Mouse (Mus musculus) heart, embryonic 13.5 days (tissue): ENCODE results near the gene Alox5ap. TPM values are rescaled to one million over a fixed set of nuclear protein-coding genes. Genes with fewer than 3 reads are reported as not detected.

Source experiments
- ATAC-seq: fragments of 200-750 bp; cut with Nextera tagmentation; 2 replicates; pipeline ENCODE4 v1.8.0; 2017; ENCODE audit warnings: moderate TSS enrichment; ENCODE audit not compliant: insufficient number of reproducible peaks, low FRiP score, low TSS enrichment; ENCODE audit errors: extremely low read depth
- H3K27ac ChIP-seq: fragments of 300-500 bp; sonication (generic); replicated peaks from 2 replicates; pipeline ENCODE4 v1.5.1; 2015; ENCODE audit warnings: moderate library complexity, mild to moderate bottlenecking, inconsistent platforms
- H3K27me3 ChIP-seq: fragments of 300-500 bp; sonication (generic); replicated peaks from 2 replicates; pipeline ENCODE4 v1.6.1; 2015; ENCODE audit warnings: mild to moderate bottlenecking, inconsistent platforms
- H3K36me3 ChIP-seq: fragments of 300-500 bp; sonication (generic); 2 replicates; pipeline ENCODE4 v1.6.1; 2015; ENCODE audit warnings: mild to moderate bottlenecking, inconsistent platforms
- H3K4me1 ChIP-seq: fragments of 300-500 bp; sonication (generic); 2 replicates; pipeline ENCODE4 v1.6.1; 2015; ENCODE audit warnings: inconsistent platforms
- H3K4me2 ChIP-seq: fragments of 300-500 bp; sonication (generic); 2 replicates; pipeline ENCODE4 v1.6.1; 2015; ENCODE audit warnings: inconsistent platforms, mild to moderate bottlenecking, moderate library complexity
- H3K4me3 ChIP-seq: fragments of 300-500 bp; sonication (generic); 2 replicates; pipeline ENCODE4 v1.5.1; 2015; ENCODE audit warnings: moderate library complexity, mild to moderate bottlenecking, inconsistent platforms
- H3K9ac ChIP-seq: fragments of 300-500 bp; sonication (generic); 2 replicates; pipeline ENCODE4 v1.6.1; 2015; ENCODE audit warnings: inconsistent platforms, mild to moderate bottlenecking, moderate library complexity
- H3K9me3 ChIP-seq: fragments of 300-500 bp; sonication (generic); 2 replicates; pipeline ENCODE4 v1.6.1; 2016; ENCODE audit warnings: inconsistent platforms
- WGBS: fragments of 180-500 bp; shearing (Covaris S2); methylation state at CpG from one replicate; pipeline ENCODE4 v1.1.7; 2015; ENCODE audit warnings: mixed read lengths; 5-methylcytosine and 5-hydroxymethylcytosine counted together
- polyA plus RNA-seq: library from polyadenylated mRNA; unstranded; fragments of >200 nt; fragmentation: Nextera tagmentation; extraction: Ambion mirVana; gene quantifications from 2 replicates; pipeline ENCODE4 v1.2.1, GENCODE M21; 2015

Alox5ap gene
- polyA plus RNA-seq = 7.2 and 8.1 TPM in 2 replicates

GRCm38 (mm10) chr5:149264405-149264804 lies at the start of gene Alox5ap:
TSS of gene Alox5ap (plus strand) at chr5:149264767.
- Histone ChIP-seq H3K4me1 (no peaks in the 10 kb centered on the region; the same call in 1 of the 2 replicates), H3K4me2 (no peak within 1 kb of the TSS), H3K36me3 (no peaks in the 10 kb centered on the region), H3K9me3 (no peaks in the 10 kb centered on the region), H3K27me3 (no peaks in the 10 kb centered on the region), H3K27ac (no peak within 1 kb of the TSS), H3K4me3 (no peak within 1 kb of the TSS), H3K9ac (no peak within 1 kb of the TSS)
- no peak for ATAC-seq
- WGBS = 60% methylated on average over 4 of the region's 4 CpGs

- no peak for ATAC-seq
- 98% methylated on average over 7 of the region's 7 CpGs for WGBS
Observed at GRCm38 (mm10) chr5:149215540-149215939, 49.0 kb upstream of the Alox5ap start.

GRCm38 (mm10) chr5:149217524-149218357 lies 46.8 kb upstream of the Alox5ap start:
- 70% methylated on average over 6 of the region's 6 CpGs for WGBS
- ATAC-seq = no peak
- no peaks in the 10 kb centered on the region for H3K9me3 ChIP-seq
- no peak overlapping the region for H3K4me3 ChIP-seq
- no peak overlapping the region for H3K4me2 ChIP-seq
- peaks cover 48% of the 10 kb centered on the region for H3K36me3 ChIP-seq
- peaks cover 15% of the 10 kb centered on the region for H3K4me1 ChIP-seq
- H3K27me3 ChIP-seq = no peaks in the 10 kb centered on the region
- H3K27ac ChIP-seq = no peak overlapping the region
- no peak overlapping the region for H3K9ac ChIP-seq

More at GRCm38 (mm10) chr5:149215540-149215939, 49.0 kb upstream of the Alox5ap start:
- no peak overlapping the region for H3K27ac ChIP-seq
- no peak overlapping the region for H3K9ac ChIP-seq
- H3K9me3 ChIP-seq = no peaks in the 10 kb centered on the region
- H3K4me2 ChIP-seq = no peak overlapping the region
- H3K4me1 ChIP-seq = peaks cover 15% of the 10 kb centered on the region
- H3K27me3 ChIP-seq = no peaks in the 10 kb centered on the region
- H3K4me3 ChIP-seq = no peak overlapping the region
- H3K36me3 ChIP-seq = peaks cover 70% of the 10 kb centered on the region

- H3K4me1 ChIP-seq = peaks cover 21% of the 10 kb centered on the region
- H3K9me3 ChIP-seq = no peaks in the 10 kb centered on the region
- no peak for ATAC-seq
- H3K27me3 ChIP-seq = no peaks in the 10 kb centered on the region
- H3K27ac ChIP-seq = no peak overlapping the region
- H3K9ac ChIP-seq = no peak overlapping the region
- peaks cover 30% of the 10 kb centered on the region for H3K36me3 ChIP-seq
- WGBS = 38% methylated on average over 3 of the region's 3 CpGs
- no peak overlapping the region for H3K4me3 ChIP-seq
- no peak overlapping the region for H3K4me2 ChIP-seq
Observed at GRCm38 (mm10) chr5:149219493-149219892, 45.1 kb upstream of the Alox5ap start.

- H3K9me3 ChIP-seq = no peaks in the 10 kb centered on the region
- no peak overlapping the region for H3K27ac ChIP-seq
- H3K9ac ChIP-seq = no peak overlapping the region
- H3K4me3 ChIP-seq = no peak overlapping the region
- H3K4me1 ChIP-seq = peaks cover 21% of the 10 kb centered on the region
- no peak for ATAC-seq
- peaks cover 12% of the 10 kb centered on the region for H3K36me3 ChIP-seq
- 88% methylated on average over 4 of the region's 4 CpGs for WGBS
- H3K4me2 ChIP-seq = no peak overlapping the region
- no peaks in the 10 kb centered on the region for H3K27me3 ChIP-seq
Observed at GRCm38 (mm10) chr5:149221355-149221754, 43.2 kb upstream of the Alox5ap start.

- Histone ChIP-seq H3K9me3 (no peaks in the 10 kb centered on the region), H3K27ac (no peak overlapping the region), H3K4me3 (no peak overlapping the region), H3K27me3 (no peaks in the 10 kb centered on the region), H3K4me2 (no peak overlapping the region), H3K9ac (no peak overlapping the region), H3K4me1 (peaks cover 14% of the 10 kb centered on the region), H3K36me3 (no peaks in the 10 kb centered on the region)
- WGBS = 14% methylated on average over 7 of the region's 7 CpGs
- ATAC-seq = no peak
Observed at GRCm38 (mm10) chr5:149224666-149225065, 39.9 kb upstream of the Alox5ap start.

GRCm38 (mm10) chr5:149228700-149229618 lies 35.6 kb upstream of the Alox5ap start:
- Histone ChIP-seq H3K27me3 (no peaks in the 10 kb centered on the region), H3K36me3 (no peaks in the 10 kb centered on the region), H3K9me3 (no peaks in the 10 kb centered on the region), H3K27ac (peak overlapping the region; percentile 91), H3K4me3 (peak overlapping the region; percentile 51), H3K4me1 (peaks cover 16% of the 10 kb centered on the region), H3K9ac (peak overlapping the region; percentile 83), H3K4me2 (peak overlapping the region; percentile 65)
- ATAC-seq = peak; percentile 99
- whole genome bisulfite sequencing = 3% methylated on average over 55 of the region's 55 CpGs

- no peaks in the 10 kb centered on the region for H3K9me3 ChIP-seq
- H3K9ac ChIP-seq = peak overlapping the region; percentile 83
- H3K4me1 ChIP-seq = peaks cover 8% of the 10 kb centered on the region; the same call in 1 of the 2 replicates
- no peak for ATAC-seq
- H3K27me3 ChIP-seq = no peaks in the 10 kb centered on the region
- H3K4me3 ChIP-seq = peak overlapping the region; percentile 51
- H3K27ac ChIP-seq = peak overlapping the region; percentile 91
- H3K36me3 ChIP-seq = no peaks in the 10 kb centered on the region
- 64% methylated on average over 18 of the region's 18 CpGs for WGBS
- H3K4me2 ChIP-seq = peak overlapping the region; percentile 65
Observed at GRCm38 (mm10) chr5:149229619-149230339, 34.8 kb upstream of the Alox5ap start.

GRCm38 (mm10) chr5:149235002-149235401 lies 29.6 kb upstream of the Alox5ap start:
- Histone ChIP-seq H3K27me3 (no peaks in the 10 kb centered on the region), H3K4me3 (no peak overlapping the region), H3K36me3 (no peaks in the 10 kb centered on the region), H3K27ac (no peak overlapping the region), H3K4me1 (peaks cover 12% of the 10 kb centered on the region), H3K9me3 (no peaks in the 10 kb centered on the region), H3K4me2 (no peak overlapping the region), H3K9ac (no peak overlapping the region)
- ATAC-seq = no peak
- 70% methylated on average over 7 of the region's 7 CpGs for WGBS

- no peak for ATAC-seq
- no peaks in the 10 kb centered on the region for H3K36me3 ChIP-seq
- no peak overlapping the region for H3K9ac ChIP-seq
- H3K4me2 ChIP-seq = 0 out of 2 replicates have a peak overlapping the region, but pooled peaks have one; percentile 13
- H3K4me1 ChIP-seq = peaks cover 12% of the 10 kb centered on the region
- no peak overlapping the region for H3K4me3 ChIP-seq
- 57% methylated on average over 24 of the region's 24 CpGs for WGBS
- H3K27ac ChIP-seq = no peak overlapping the region
- no peaks in the 10 kb centered on the region for H3K27me3 ChIP-seq
- H3K9me3 ChIP-seq = peaks cover 5% of the 10 kb centered on the region; the same call in 1 of the 2 replicates
Observed at GRCm38 (mm10) chr5:149237221-149237950, 27.2 kb upstream of the Alox5ap start.
